Mouse (Mus musculus) frontal cortex, postnatal 36 days (tissue): ENCODE results near the gene Ston2.
A peak's percentile ranks its signal among the peaks of the same experiment; 100 is the strongest.

ENCODE experiments used
- DNase-seq, 2 experiments: peaks; one replicate each; pipeline ENCODE4 v3.0.0; 2022; ENCODE audit warnings: low spot score in 2 of 2

Gene Ston2

GRCm38 (mm10) chr12:91787959-91788437 is at the start of gene Ston2:
Gene Ston2, minus strand, starts transcription at chr12:91788387.
- DNase-seq, result no peak

- no peak for DNase-seq
Observed at GRCm38 (mm10) chr12:91837401-91838065, 49.3 kb upstream of the Ston2 start.

- no peak for DNase-seq
Observed at GRCm38 (mm10) chr12:91833939-91834333, 45.7 kb upstream of the Ston2 start.

GRCm38 (mm10) chr12:91833237-91833938 is 45.2 kb upstream of the Ston2 start:
- no peak for DNase-seq

GRCm38 (mm10) chr12:91831410-91831809 is 43.2 kb upstream of the Ston2 start:
- no peak for DNase-seq

- DNase-seq, result no peak
Observed at GRCm38 (mm10) chr12:91820461-91820860, 32.3 kb upstream of the Ston2 start.

GRCm38 (mm10) chr12:91818726-91819125 is 30.5 kb upstream of the Ston2 start:
- no peak for DNase-seq

- DNase-seq, result peak; percentile 53 to 58
Observed at GRCm38 (mm10) chr12:91815990-91816389, 27.8 kb upstream of the Ston2 start.

- DNase-seq, result no peak
Observed at GRCm38 (mm10) chr12:91815552-91815951, 27.4 kb upstream of the Ston2 start.

- no peak for DNase-seq
Observed at GRCm38 (mm10) chr12:91808911-91809310, 20.7 kb upstream of the Ston2 start.

- DNase-seq, result no peak
Observed at GRCm38 (mm10) chr12:91807761-91808160, 19.6 kb upstream of the Ston2 start.

GRCm38 (mm10) chr12:91807095-91807494 is 18.9 kb upstream of the Ston2 start:
- DNase-seq, result no peak

- DNase-seq, result no peak
Observed at GRCm38 (mm10) chr12:91804262-91804661, 16.1 kb upstream of the Ston2 start.

GRCm38 (mm10) chr12:91803207-91803932 is 15.2 kb upstream of the Ston2 start:
- DNase-seq, result peak; percentile 45 to 65

GRCm38 (mm10) chr12:91802586-91803206 is 14.5 kb upstream of the Ston2 start:
- no peak for DNase-seq

- DNase-seq, result no peak
Observed at GRCm38 (mm10) chr12:91800861-91801385, 12.7 kb upstream of the Ston2 start.

GRCm38 (mm10) chr12:91799821-91800335 is 11.7 kb upstream of the Ston2 start:
- no peak for DNase-seq

GRCm38 (mm10) chr12:91799379-91799773 is 11.2 kb upstream of the Ston2 start:
- DNase-seq, result no peak

- DNase-seq, result no peak
Observed at GRCm38 (mm10) chr12:91798720-91799378, 10.7 kb upstream of the Ston2 start.

- DNase-seq, result no peak
Observed at GRCm38 (mm10) chr12:91796774-91797173, 8.6 kb upstream of the Ston2 start.

GRCm38 (mm10) chr12:91793266-91793665 is 5.1 kb upstream of the Ston2 start:
- DNase-seq, result no peak
